Mouse (Mus musculus): ENCODE results near the gene Ikzf1. TPM values are rescaled to one million over a fixed set of nuclear protein-coding genes. Genes with fewer than 3 reads are reported as not detected.
A peak's percentile ranks its signal among the peaks of the same experiment; 100 is the strongest.

Ikzf1 gene
- total RNA-seq, 2 experiments from 2014 or later: 3.2 to 3.6 TPM

GRCm38 (mm10) chr11:11711748-11712147, 26.9 kb downstream of the Ikzf1 start:
- intact Hi-C loops (cut with DNase I): no loop called here
- no peak for DNase-seq (ENCODE audit: extremely low spot score in 1 of 2, low spot score in 2 of 2)

DNA sequence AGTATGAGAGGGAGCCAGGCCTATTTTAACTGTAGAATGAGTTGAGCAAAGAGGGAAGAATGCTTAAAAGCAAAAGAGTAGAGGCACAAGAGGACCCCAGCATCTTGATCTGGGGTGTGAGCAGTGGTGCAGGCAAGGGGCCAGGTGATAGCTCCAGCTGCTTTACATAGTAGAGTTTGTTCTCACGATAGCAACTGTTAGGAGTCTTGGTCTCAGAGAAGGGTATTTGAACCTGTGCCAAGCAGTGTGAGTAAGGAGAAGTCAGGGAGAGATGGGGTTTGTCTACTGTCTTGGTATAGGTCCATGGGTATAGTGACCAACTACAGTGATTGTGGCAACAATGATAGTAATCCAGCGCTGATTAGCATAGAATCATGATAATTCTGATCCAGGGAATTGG, 29.9 kb downstream of the Ikzf1 start:
- intact Hi-C loops (cut with DNase I): no loop called here
- DNase-seq (ENCODE audit: extremely low spot score in 1 of 2, low spot score in 2 of 2): no peak

DNA sequence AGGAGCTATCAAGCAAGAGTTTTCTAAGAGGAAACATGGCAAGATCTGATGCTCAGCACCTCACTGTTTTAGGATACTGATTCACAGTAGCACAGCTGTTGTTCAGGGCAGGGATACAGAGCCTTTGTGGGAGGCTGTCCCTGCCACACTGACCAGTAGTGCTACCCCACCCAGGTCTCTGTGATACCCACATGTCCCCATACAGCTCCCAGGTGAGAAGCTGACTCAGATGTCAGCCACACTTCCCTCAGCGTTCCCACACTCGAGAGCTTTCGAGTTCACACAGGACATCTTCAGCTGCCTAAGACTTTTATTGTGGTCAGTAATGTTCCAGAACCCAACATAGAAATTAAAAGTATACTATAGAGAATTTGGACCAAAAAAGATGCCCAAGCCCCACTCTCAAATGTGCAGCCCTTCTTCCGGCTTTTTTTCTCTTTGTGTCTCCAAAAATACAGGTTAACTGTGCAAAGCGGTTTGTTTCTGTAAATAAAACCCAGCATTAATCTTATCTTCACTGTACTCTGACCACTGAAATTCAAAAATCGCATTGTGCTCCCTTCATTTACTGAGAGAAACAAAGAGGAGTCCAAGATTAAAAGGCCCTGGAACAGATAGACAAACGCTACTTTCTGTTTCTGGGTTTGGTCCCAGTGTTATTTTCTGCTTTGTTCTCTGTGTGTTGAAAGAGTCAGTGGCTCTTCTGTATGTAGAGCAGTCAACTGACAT, 31.3 kb downstream of the Ikzf1 start:
- intact Hi-C loops (cut with DNase I): no loop called here
- DNase-seq (ENCODE audit: extremely low spot score in 1 of 2, low spot score in 2 of 2): no peak

- peak in 1 of 2 experiments; percentile 5 for DNase-seq (ENCODE audit: extremely low spot score in 1 of 2, low spot score in 2 of 2)
- intact Hi-C loops (cut with DNase I): no loop called here
Observed at GRCm38 (mm10) chr11:11716692-11717037, 31.9 kb downstream of the Ikzf1 start.

GRCm38 (mm10) chr11:11717606-11718167, 32.9 kb downstream of the Ikzf1 start:
- no peak for DNase-seq (ENCODE audit: extremely low spot score in 1 of 2, low spot score in 2 of 2)
- intact Hi-C loops (cut with DNase I): no loop called here

DNA sequence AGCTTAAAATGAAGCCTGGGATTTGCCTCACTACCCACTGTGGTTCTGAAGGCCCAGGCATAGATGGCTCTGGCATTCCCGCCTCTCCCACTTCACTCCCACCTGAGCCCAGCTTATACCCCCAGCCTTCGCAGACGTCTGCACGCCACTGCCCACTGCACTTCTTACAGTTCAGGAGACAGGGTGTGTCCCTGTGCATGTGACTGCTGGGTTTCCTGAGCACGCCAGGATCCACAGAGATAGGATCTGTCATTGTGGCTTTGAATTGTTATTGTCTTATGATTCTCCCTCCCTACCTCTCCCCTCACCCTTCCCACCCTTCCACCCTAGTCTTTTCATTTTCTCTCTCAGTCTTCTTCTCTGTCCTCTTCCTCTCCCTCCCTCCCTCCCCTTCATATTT, 34.9 kb downstream of the Ikzf1 start:
- no peak for DNase-seq (ENCODE audit: extremely low spot score in 1 of 2, low spot score in 2 of 2)
- intact Hi-C loops (cut with DNase I): no loop called here

DNA sequence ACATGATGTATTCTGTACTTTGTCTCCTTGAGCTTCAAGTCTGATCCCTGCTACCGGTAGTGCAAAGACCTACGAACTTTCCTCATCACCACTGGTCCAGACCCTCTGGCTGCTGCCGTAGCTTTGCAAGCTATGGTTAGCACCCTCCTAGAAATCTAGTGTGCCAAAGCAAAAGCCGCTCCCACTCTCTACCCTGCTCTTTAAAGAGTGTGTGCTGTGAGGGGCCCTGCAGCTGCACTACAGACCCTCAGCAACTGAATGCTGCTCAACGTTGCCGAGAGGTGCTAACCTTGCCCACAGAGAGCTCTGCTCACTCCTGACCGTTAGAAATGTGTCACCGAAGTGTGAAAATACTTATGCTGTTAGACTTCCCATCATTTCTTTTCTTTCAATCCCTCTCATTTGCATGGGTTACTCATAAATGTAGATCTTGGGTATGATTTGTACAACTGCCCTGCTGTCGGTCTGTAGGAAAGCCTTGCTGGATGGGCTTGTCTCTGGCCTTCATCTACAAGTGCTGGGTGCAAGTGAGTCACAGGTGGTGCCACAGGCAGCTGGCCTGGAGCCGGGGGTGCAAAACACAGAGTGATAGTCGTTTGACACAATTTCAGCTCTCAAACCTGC, 40.6 kb downstream of the Ikzf1 start:
- no peak for DNase-seq (ENCODE audit: extremely low spot score in 1 of 2, low spot score in 2 of 2)
- intact Hi-C loops (cut with DNase I): no loop called here

- intact Hi-C loops (cut with DNase I): no loop called here
- DNase-seq (ENCODE audit: extremely low spot score in 1 of 2, low spot score in 2 of 2): no peak
Observed at GRCm38 (mm10) chr11:11725876-11726525, 41.2 kb downstream of the Ikzf1 start.

DNA sequence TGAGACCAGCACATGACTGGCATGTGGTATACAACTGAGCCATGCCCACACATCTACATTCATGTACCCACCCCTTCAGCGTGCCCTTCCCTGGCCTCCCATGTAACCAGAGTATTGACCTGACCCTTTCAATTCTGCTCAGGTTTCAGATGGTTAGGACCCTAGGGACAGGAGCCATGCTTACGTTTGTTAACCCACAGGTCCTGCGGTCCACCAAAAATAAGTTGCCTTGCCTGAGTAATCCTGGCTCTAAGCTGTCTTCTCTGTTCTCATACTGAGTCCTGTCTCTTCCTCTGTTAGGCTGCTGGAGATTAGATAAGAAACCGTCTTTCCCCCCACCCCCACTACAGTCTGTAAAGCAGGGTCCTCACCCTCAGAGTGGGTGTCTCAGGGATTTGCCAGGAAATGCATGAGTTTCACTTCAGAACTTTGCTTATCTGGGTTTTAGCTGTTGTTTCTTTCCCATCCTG, 42.0 kb downstream of the Ikzf1 start:
- no peak for DNase-seq (ENCODE audit: extremely low spot score in 1 of 2, low spot score in 2 of 2)
- intact Hi-C loops (cut with DNase I): no loop called here

DNA sequence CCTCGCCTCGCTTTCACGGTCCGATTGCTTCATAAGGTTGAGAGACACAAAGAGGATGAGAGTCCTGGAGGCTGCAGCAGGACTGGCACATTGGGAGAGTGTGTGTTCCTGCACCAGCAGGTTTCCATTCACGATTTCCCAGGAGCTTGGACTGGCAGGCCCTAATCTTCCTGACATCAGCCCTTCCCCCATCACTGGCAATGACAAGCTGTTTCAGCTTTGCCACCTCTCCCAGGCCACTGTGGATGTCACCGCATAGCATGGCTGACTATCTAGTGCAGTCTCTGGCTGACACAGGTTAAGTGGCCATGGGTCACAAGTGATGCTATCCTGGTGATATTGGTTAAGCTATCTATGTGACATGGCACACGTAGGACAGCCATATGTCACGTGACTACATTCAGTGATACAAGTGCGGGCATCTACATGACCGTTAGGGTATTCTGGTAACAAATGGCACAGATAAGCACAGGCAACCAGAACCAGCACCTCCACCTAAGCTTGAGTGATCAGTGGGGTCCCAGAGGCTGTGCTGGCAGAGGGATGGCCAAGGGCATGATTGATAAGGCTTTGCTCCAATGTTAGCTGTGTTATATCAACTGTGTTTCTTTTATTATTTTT, 43.2 kb downstream of the Ikzf1 start:
- intact Hi-C loops (cut with DNase I): no loop called here
- DNase-seq (ENCODE audit: extremely low spot score in 1 of 2, low spot score in 2 of 2): no peak

GRCm38 (mm10) chr11:11729216-11729615, 44.4 kb downstream of the Ikzf1 start:
- intact Hi-C loops (cut with DNase I): no loop called here
- DNase-seq (ENCODE audit: extremely low spot score in 1 of 2, low spot score in 2 of 2): no peak

DNA sequence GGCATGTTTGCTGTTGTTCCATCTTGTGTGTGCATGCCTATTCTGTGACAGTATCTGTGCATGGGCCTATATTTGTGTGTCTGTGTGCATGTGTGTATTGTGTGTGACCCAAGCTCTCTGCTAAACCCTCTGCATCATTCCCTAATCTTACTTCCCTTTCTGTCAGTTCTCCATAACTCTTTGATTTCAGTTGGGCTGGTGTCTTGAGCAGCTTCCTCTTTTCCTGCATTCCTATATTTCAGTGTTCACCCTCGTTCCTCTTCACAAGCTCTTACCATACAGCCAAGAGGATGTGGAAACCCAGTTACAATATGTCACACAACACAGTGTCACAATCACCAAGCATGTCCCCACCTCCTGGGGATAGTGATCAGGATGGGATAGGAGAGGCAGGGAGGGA, 45.3 kb downstream of the Ikzf1 start:
- no peak for DNase-seq (ENCODE audit: extremely low spot score in 1 of 2, low spot score in 2 of 2)
- intact Hi-C loops (cut with DNase I): no loop called here

DNA sequence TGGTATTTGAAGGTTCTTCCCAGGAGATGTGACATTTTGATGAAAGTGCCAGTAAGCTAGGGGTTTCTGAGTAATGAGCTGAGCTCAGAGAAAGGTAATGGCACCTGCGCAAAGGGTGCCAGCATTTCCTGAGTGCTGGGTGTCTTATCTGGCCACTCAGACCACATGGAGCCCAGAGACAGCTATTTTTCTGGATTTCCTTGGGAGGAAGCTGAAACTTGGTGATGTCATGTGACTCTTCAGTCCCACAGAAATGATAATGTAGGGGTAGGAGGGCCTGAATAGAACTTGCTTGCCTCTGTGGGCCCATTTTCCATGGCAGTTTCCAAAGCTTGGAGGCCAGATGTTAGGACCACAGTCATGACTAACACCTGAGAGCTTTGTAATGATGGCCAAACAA, 46.9 kb downstream of the Ikzf1 start:
- intact Hi-C loops (cut with DNase I): no loop called here
- no peak for DNase-seq (ENCODE audit: extremely low spot score in 1 of 2, low spot score in 2 of 2)

GRCm38 (mm10) chr11:11732972-11733770, 48.4 kb downstream of the Ikzf1 start:
- intact Hi-C loops (cut with DNase I): no loop called here
- DNase-seq (ENCODE audit: extremely low spot score in 1 of 2, low spot score in 2 of 2): no peak

- no peak for DNase-seq (ENCODE audit: extremely low spot score in 1 of 2, low spot score in 2 of 2)
- intact Hi-C loops (cut with DNase I): no loop called here
Observed at GRCm38 (mm10) chr11:11735155-11735554, 50.4 kb downstream of the Ikzf1 start.

- intact Hi-C loops (cut with DNase I): no loop called here
- no peak for DNase-seq (ENCODE audit: extremely low spot score in 1 of 2, low spot score in 2 of 2)
Observed at GRCm38 (mm10) chr11:11736948-11737347, 52.1 kb downstream of the Ikzf1 start.

DNA sequence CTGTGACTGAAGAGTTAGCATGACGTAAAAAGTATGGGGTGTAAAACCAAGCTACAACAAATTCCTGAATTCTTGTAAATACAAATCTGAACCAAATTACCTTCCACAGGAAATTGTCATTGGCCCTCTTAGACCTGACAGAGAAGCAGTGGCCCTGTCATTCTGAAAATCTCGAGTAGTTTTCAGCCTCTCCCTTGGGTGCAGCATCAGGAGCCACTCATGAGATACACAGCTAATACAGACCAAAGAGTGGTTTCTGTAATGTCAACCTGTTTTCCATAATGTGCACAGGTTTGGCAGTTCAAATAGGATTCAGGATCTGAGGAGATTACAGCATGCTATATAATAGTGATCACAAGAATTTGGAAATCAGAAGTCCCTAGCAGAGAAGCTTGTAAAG, 52.8 kb downstream of the Ikzf1 start:
- no peak for DNase-seq (ENCODE audit: extremely low spot score in 1 of 2, low spot score in 2 of 2)
- intact Hi-C loops (cut with DNase I): no loop called here

- DNase-seq (ENCODE audit: extremely low spot score in 1 of 2, low spot score in 2 of 2): no peak
- intact Hi-C loops (cut with DNase I): no loop called here
Observed at GRCm38 (mm10) chr11:11739054-11739453, 54.3 kb downstream of the Ikzf1 start.

- intact Hi-C loops (cut with DNase I): no loop called here
- DNase-seq (ENCODE audit: extremely low spot score in 1 of 2, low spot score in 2 of 2): no peak
Observed at GRCm38 (mm10) chr11:11740603-11741002, 55.8 kb downstream of the Ikzf1 start.
